Mouse (Mus musculus): ENCODE measurements around the gene Sbf2. TPM values are rescaled to one million over a fixed set of nuclear protein-coding genes. Genes with fewer than 3 reads are reported as not detected.
"Not testable (repeated sequence)": the region's sequence is repeated elsewhere in the genome, so short reads cannot be mapped to it uniquely, and the experiment has no call there.

Gene Sbf2
- polyA plus RNA-seq, 1 experiment from 2014 or later, result 44.0 TPM

- Histone ChIP-seq H3K36me3 (ENCODE audit: control insufficient read depth, insufficient read depth, low read length) (no peaks in the 10 kb centered on the region), H3K9ac (ENCODE audit: low read length) (no peak overlapping the region), H3K27me3 (replicated peaks; ENCODE audit: control insufficient read depth, insufficient read depth, low read length) (no peaks in the 10 kb centered on the region), H3K4me3 (ENCODE audit: low read depth, low read length) (no peak overlapping the region), H3K4me2 (ENCODE audit: low read length) (no peak overlapping the region), H3K27ac (ENCODE audit: low read depth, low read length) (no peak overlapping the region), H3K4me1 (ENCODE audit: control insufficient read depth, insufficient read depth, low read length) (no peaks in the 10 kb centered on the region), H3K9me3 (replicated peaks; ENCODE audit: control insufficient read depth, low read length) (no peaks in the 10 kb centered on the region)
- 82% methylated on average over 1 of the region's 1 CpGs for WGBS
- no peak for ATAC-seq
- no peak for DNase-seq (ENCODE audit: low spot score)
Observed at GRCm38 (mm10) chr7:110606906-110607305, 7.8 kb downstream of the Sbf2 start.

- no peaks in the 10 kb centered on the region for H3K27me3 ChIP-seq (replicated peaks; ENCODE audit: control insufficient read depth, insufficient read depth, low read length)
- 79% methylated on average over 4 of the region's 4 CpGs for WGBS
- DNase-seq (ENCODE audit: low spot score), result no peak
- H3K36me3 ChIP-seq (ENCODE audit: control insufficient read depth, insufficient read depth, low read length), result no peaks in the 10 kb centered on the region
- H3K9me3 ChIP-seq (replicated peaks; ENCODE audit: control insufficient read depth, low read length), result no peaks in the 10 kb centered on the region
- H3K4me2 ChIP-seq (ENCODE audit: low read length), result no peak overlapping the region
- no peak overlapping the region for H3K4me3 ChIP-seq (ENCODE audit: low read depth, low read length)
- ATAC-seq, result no peak
- H3K9ac ChIP-seq (ENCODE audit: low read length), result no peak overlapping the region
- H3K4me1 ChIP-seq (ENCODE audit: control insufficient read depth, insufficient read depth, low read length), result no peaks in the 10 kb centered on the region
- no peak overlapping the region for H3K27ac ChIP-seq (ENCODE audit: low read depth, low read length)
Observed at GRCm38 (mm10) chr7:110605476-110605875, 9.2 kb downstream of the Sbf2 start.

GRCm38 (mm10) chr7:110597141-110597540 lies 17.6 kb downstream of the Sbf2 start:
- Histone ChIP-seq H3K27me3 (replicated peaks; ENCODE audit: control insufficient read depth, insufficient read depth, low read length) (no peaks in the 10 kb centered on the region), H3K27ac (ENCODE audit: low read depth, low read length) (no peak overlapping the region), H3K9ac (ENCODE audit: low read length) (no peak overlapping the region), H3K4me2 (ENCODE audit: low read length) (no peak overlapping the region), H3K9me3 (replicated peaks; ENCODE audit: control insufficient read depth, low read length) (no peaks in the 10 kb centered on the region), H3K36me3 (ENCODE audit: control insufficient read depth, insufficient read depth, low read length) (no peaks in the 10 kb centered on the region), H3K4me3 (ENCODE audit: low read depth, low read length) (no peak overlapping the region), H3K4me1 (ENCODE audit: control insufficient read depth, insufficient read depth, low read length) (no peaks in the 10 kb centered on the region)
- 86% methylated on average over 1 of the region's 1 CpGs for WGBS
- DNase-seq (ENCODE audit: low spot score) (no peak), ATAC-seq (no peak)

GRCm38 (mm10) chr7:110593991-110594390 lies 20.7 kb downstream of the Sbf2 start:
- not testable (repeated sequence) for H3K36me3 ChIP-seq (ENCODE audit: control insufficient read depth, insufficient read depth, low read length); H3K27ac ChIP-seq (ENCODE audit: low read depth, low read length); H3K4me3 ChIP-seq (ENCODE audit: low read depth, low read length); H3K27me3 ChIP-seq (replicated peaks; ENCODE audit: control insufficient read depth, insufficient read depth, low read length); H3K4me1 ChIP-seq (ENCODE audit: control insufficient read depth, insufficient read depth, low read length); H3K9ac ChIP-seq (ENCODE audit: low read length); ATAC-seq; H3K9me3 ChIP-seq (replicated peaks; ENCODE audit: control insufficient read depth, low read length); H3K4me2 ChIP-seq (ENCODE audit: low read length); DNase-seq (ENCODE audit: low spot score)
- WGBS, result 94% methylated on average over 3 of the region's 3 CpGs

GRCm38 (mm10) chr7:110587721-110588120 lies 27.0 kb downstream of the Sbf2 start:
- Histone ChIP-seq H3K27ac (ENCODE audit: low read depth, low read length) (no peak overlapping the region), H3K27me3 (replicated peaks; ENCODE audit: control insufficient read depth, insufficient read depth, low read length) (no peaks in the 10 kb centered on the region), H3K4me3 (ENCODE audit: low read depth, low read length) (no peak overlapping the region), H3K4me1 (ENCODE audit: control insufficient read depth, insufficient read depth, low read length) (0 out of 2 replicates have a peak, but pooled peaks cover 2% of the 10 kb centered on the region), H3K9me3 (replicated peaks; ENCODE audit: control insufficient read depth, low read length) (no peaks in the 10 kb centered on the region), H3K4me2 (ENCODE audit: low read length) (no peak overlapping the region), H3K36me3 (ENCODE audit: control insufficient read depth, insufficient read depth, low read length) (no peaks in the 10 kb centered on the region), H3K9ac (ENCODE audit: low read length) (no peak overlapping the region)
- WGBS, result 92% methylated on average over 1 of the region's 1 CpGs
- DNase-seq (ENCODE audit: low spot score) (no peak), ATAC-seq (no peak)

GRCm38 (mm10) chr7:110585250-110585649 lies 29.5 kb downstream of the Sbf2 start:
- no peak for ATAC-seq

GRCm38 (mm10) chr7:110584159-110584558 lies 30.6 kb downstream of the Sbf2 start:
- DNase-seq (ENCODE audit: low spot score), result no peak
- H3K4me2 ChIP-seq (ENCODE audit: low read length), result no peak overlapping the region
- no peaks in the 10 kb centered on the region for H3K27me3 ChIP-seq (replicated peaks; ENCODE audit: control insufficient read depth, insufficient read depth, low read length)
- 87% methylated on average over 2 of the region's 2 CpGs for WGBS
- ATAC-seq, result no peak
- H3K9ac ChIP-seq (ENCODE audit: low read length), result no peak overlapping the region
- no peak overlapping the region for H3K27ac ChIP-seq (ENCODE audit: low read depth, low read length)
- no peaks in the 10 kb centered on the region for H3K9me3 ChIP-seq (replicated peaks; ENCODE audit: control insufficient read depth, low read length)
- no peaks in the 10 kb centered on the region for H3K36me3 ChIP-seq (ENCODE audit: control insufficient read depth, insufficient read depth, low read length)
- H3K4me1 ChIP-seq (ENCODE audit: control insufficient read depth, insufficient read depth, low read length), result 0 out of 2 replicates have a peak, but pooled peaks cover 2% of the 10 kb centered on the region
- no peak overlapping the region for H3K4me3 ChIP-seq (ENCODE audit: low read depth, low read length)

More at GRCm38 (mm10) chr7:110585250-110585649, 29.5 kb downstream of the Sbf2 start:
- Histone ChIP-seq H3K4me2 (ENCODE audit: low read length) (no peak overlapping the region), H3K9me3 (replicated peaks; ENCODE audit: control insufficient read depth, low read length) (no peaks in the 10 kb centered on the region), H3K4me3 (ENCODE audit: low read depth, low read length) (no peak overlapping the region), H3K36me3 (ENCODE audit: control insufficient read depth, insufficient read depth, low read length) (no peaks in the 10 kb centered on the region), H3K27ac (ENCODE audit: low read depth, low read length) (no peak overlapping the region), H3K27me3 (replicated peaks; ENCODE audit: control insufficient read depth, insufficient read depth, low read length) (no peaks in the 10 kb centered on the region), H3K4me1 (ENCODE audit: control insufficient read depth, insufficient read depth, low read length) (0 out of 2 replicates have a peak, but pooled peaks cover 2% of the 10 kb centered on the region), H3K9ac (ENCODE audit: low read length) (no peak overlapping the region)
- DNase-seq (ENCODE audit: low spot score), result no peak
- WGBS, result 80% methylated on average over 2 of the region's 2 CpGs

GRCm38 (mm10) chr7:110583705-110584104 lies 31.0 kb downstream of the Sbf2 start:
- DNase-seq (ENCODE audit: low spot score), result no peak

GRCm38 (mm10) chr7:110565815-110566549 lies 48.7 kb downstream of the Sbf2 start:
- no peaks in the 10 kb centered on the region for H3K27me3 ChIP-seq (replicated peaks; ENCODE audit: control insufficient read depth, insufficient read depth, low read length)
- WGBS, result 91% methylated on average over 4 of the region's 4 CpGs
- H3K27ac ChIP-seq (ENCODE audit: low read depth, low read length), result no peak overlapping the region
- no peak overlapping the region for H3K4me2 ChIP-seq (ENCODE audit: low read length)
- no peak overlapping the region for H3K4me3 ChIP-seq (ENCODE audit: low read depth, low read length)
- H3K4me1 ChIP-seq (ENCODE audit: control insufficient read depth, insufficient read depth, low read length), result no peaks in the 10 kb centered on the region
- peak; percentile 18 for DNase-seq (ENCODE audit: low spot score)
- H3K36me3 ChIP-seq (ENCODE audit: control insufficient read depth, insufficient read depth, low read length), result no peaks in the 10 kb centered on the region
- no peak for ATAC-seq
- H3K9me3 ChIP-seq (replicated peaks; ENCODE audit: control insufficient read depth, low read length), result no peaks in the 10 kb centered on the region
- no peak overlapping the region for H3K9ac ChIP-seq (ENCODE audit: low read length)

More at GRCm38 (mm10) chr7:110583705-110584104, 31.0 kb downstream of the Sbf2 start:
- no peak overlapping the region for H3K4me3 ChIP-seq (ENCODE audit: low read depth, low read length)
- ATAC-seq, result no peak
- H3K9ac ChIP-seq (ENCODE audit: low read length), result no peak overlapping the region
- no peaks in the 10 kb centered on the region for H3K27me3 ChIP-seq (replicated peaks; ENCODE audit: control insufficient read depth, insufficient read depth, low read length)
- H3K27ac ChIP-seq (ENCODE audit: low read depth, low read length), result no peak overlapping the region
- H3K9me3 ChIP-seq (replicated peaks; ENCODE audit: control insufficient read depth, low read length), result no peaks in the 10 kb centered on the region
- no peaks in the 10 kb centered on the region for H3K36me3 ChIP-seq (ENCODE audit: control insufficient read depth, insufficient read depth, low read length)
- WGBS, result 94% methylated on average over 3 of the region's 3 CpGs
- H3K4me2 ChIP-seq (ENCODE audit: low read length), result no peak overlapping the region
- 0 out of 2 replicates have a peak, but pooled peaks cover 2% of the 10 kb centered on the region for H3K4me1 ChIP-seq (ENCODE audit: control insufficient read depth, insufficient read depth, low read length)
